Mouse (Mus musculus) stomach, postnatal 0 days (tissue): ENCODE measurements at regions not wholly inside any gene's neighbourhood (a gene's known extent, or its start where the extent isn't known, plus 50 kb on each side); places are given as distances from the start of the nearest gene placed in this dataset.

ENCODE experiments used
- ATAC-seq: fragments of 200-750 bp; cut with Nextera tagmentation; 2 replicates; pipeline ENCODE4 v1.8.0; 2017; ENCODE audit not compliant: low FRiP score, low TSS enrichment
- DNase-seq: peaks from one replicate; pipeline ENCODE4 v3.0.0-alpha.2; 2016; ENCODE audit warnings: low spot score
- H3K27ac ChIP-seq: fragments of 300-500 bp; sonication (generic); replicated peaks from 2 replicates; pipeline ENCODE4 v1.5.1; 2014; ENCODE audit warnings: mild to moderate bottlenecking, control low read depth
- H3K27me3 ChIP-seq: fragments of 300-500 bp; sonication (generic); 2 replicates; pipeline ENCODE4 v1.6.1; 2014; ENCODE audit warnings: low read length; ENCODE audit not compliant: control insufficient read depth, insufficient read depth
- H3K36me3 ChIP-seq: fragments of 300-500 bp; sonication (generic); 2 replicates; pipeline ENCODE4 v1.6.1; 2014; ENCODE audit warnings: low read length, mixed read lengths; ENCODE audit not compliant: control insufficient read depth, insufficient read depth
- H3K4me1 ChIP-seq: fragments of 300-500 bp; sonication (generic); replicated peaks from 2 replicates; pipeline ENCODE4 v1.6.1; 2014; ENCODE audit warnings: antibody characterized with exemption; ENCODE audit not compliant: control insufficient read depth, insufficient read depth
- H3K4me2 ChIP-seq: fragments of 300-500 bp; sonication (generic); replicated peaks from 2 replicates; pipeline ENCODE4 v1.6.1; 2014; ENCODE audit warnings: low read depth, mild to moderate bottlenecking, control low read depth, moderate library complexity
- H3K4me3 ChIP-seq: fragments of 300-500 bp; sonication (generic); 2 replicates; pipeline ENCODE4 v1.5.1; 2014; ENCODE audit warnings: low read depth, low read length, control low read depth
- H3K9ac ChIP-seq: fragments of 300-500 bp; sonication (generic); 2 replicates; pipeline ENCODE4 v1.6.1; 2014; ENCODE audit warnings: mild to moderate bottlenecking, low read length, control low read depth, mixed read lengths
- H3K9me3 ChIP-seq: fragments of 300-500 bp; sonication (generic); 2 replicates; pipeline ENCODE4 v1.6.1; 2016; ENCODE audit warnings: low read length; ENCODE audit not compliant: control insufficient read depth
- CTCF ChIP-seq: IDR thresholded peaks from 2 replicates; pipeline ENCODE4 v1.5.1; 2016; ENCODE audit warnings: antibody characterized with exemption, low read depth, mild to moderate bottlenecking, moderate library complexity
- EP300 ChIP-seq: optimal IDR thresholded peaks from 2 replicates; pipeline ENCODE3; 2016; ENCODE audit warnings: antibody characterized with exemption
- WGBS: fragments of 180-500 bp; shearing (Covaris S2); extraction: QIAGEN DNeasy Blood & Tissue Kit; methylation state at CpG from one replicate; pipeline ENCODE4 v1.1.7; 2014; 5-methylcytosine and 5-hydroxymethylcytosine counted together

DNA sequence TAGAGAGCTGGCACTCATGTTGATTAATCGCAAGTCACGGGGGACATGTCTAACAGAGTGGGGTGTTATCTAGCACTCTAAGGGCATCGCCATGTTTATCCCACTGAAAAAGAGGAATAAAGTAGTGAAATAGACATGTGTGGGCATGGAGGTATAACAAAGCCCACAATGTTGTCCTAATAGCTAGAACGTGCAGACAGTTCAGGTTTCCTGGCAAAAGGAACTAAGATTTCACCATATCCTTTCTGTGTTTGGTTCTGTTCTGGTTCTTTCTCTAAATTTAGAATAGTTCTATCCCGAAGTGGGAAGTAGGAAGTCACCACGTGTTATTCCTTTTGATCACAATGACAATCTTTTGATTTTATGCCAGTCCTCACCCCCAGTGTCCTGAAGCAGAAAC lies 123.2 kb downstream of the Gm13691 start:
- Histone ChIP-seq H3K4me3 (no peak overlapping the region), H3K9ac (no peak overlapping the region), H3K4me2 (no peak overlapping the region), H3K27me3 (no peaks in the 10 kb centered on the region), H3K4me1 (no peaks in the 10 kb centered on the region), H3K9me3 (no peaks in the 10 kb centered on the region), H3K36me3 (no peaks in the 10 kb centered on the region), H3K27ac (no peak overlapping the region)
- DNase-seq (no peak), ATAC-seq (no peak)
- WGBS = 49% methylated on average over 6 of the region's 6 CpGs
- TF ChIP-seq EP300 = no peak
- no peak for TF ChIP-seq CTCF

DNA sequence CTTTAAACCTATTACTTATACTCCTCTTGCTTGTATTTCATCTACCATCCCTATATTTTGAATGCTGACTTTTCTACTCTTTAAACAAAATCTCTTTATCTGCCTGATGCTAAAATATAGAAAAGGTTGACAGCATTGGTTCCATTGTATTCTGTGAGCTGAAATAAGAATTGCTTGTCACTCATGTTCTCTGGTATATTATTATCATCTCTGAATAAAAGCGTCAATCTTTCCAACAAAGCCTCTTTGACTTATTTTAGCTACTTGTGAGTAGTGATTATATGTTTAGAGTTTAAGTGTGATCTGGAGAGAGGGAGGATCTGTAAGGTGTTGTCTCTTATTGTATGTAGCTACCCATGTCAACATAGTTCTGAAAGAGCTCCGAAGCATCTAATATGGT lies 129.5 kb downstream of the Gm13691 start:
- no peak for TF ChIP-seq CTCF
- TF ChIP-seq EP300 = no peak
- 94% methylated on average over 2 of the region's 2 CpGs for WGBS
- Histone ChIP-seq H3K9me3 (no peaks in the 10 kb centered on the region), H3K27me3 (no peaks in the 10 kb centered on the region), H3K36me3 (no peaks in the 10 kb centered on the region), H3K27ac (no peak overlapping the region), H3K4me1 (no peaks in the 10 kb centered on the region), H3K9ac (no peak overlapping the region), H3K4me3 (no peak overlapping the region), H3K4me2 (no peak overlapping the region)
- no peak for DNase-seq
- no peak for ATAC-seq

DNA sequence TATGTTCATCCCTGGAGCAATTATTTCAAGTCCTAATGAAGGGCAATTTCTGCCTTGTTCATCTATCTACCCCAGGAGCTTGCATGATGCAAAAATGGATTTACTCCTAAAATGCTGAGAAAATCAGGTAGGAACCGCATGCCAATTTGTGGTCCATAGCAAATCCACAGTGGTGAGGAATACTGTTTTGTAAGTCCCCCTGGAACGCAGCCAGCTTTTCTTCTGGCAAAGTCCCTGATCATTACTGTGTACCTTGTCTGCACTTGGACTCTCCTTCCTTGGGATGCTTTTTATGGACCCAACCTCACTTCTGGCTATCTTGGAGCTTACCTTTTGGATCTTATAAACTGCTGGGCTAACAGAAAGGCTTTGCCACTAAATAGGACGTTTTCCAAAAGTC lies 137.2 kb downstream of the Gm13691 start:
- Histone ChIP-seq H3K36me3 (no peaks in the 10 kb centered on the region), H3K4me2 (no peak overlapping the region), H3K27me3 (no peaks in the 10 kb centered on the region), H3K9ac (no peak overlapping the region), H3K4me3 (no peak overlapping the region), H3K27ac (no peak overlapping the region), H3K9me3 (no peaks in the 10 kb centered on the region), H3K4me1 (no peaks in the 10 kb centered on the region)
- TF ChIP-seq EP300 = no peak
- TF ChIP-seq CTCF = no peak
- no peak for ATAC-seq
- DNase-seq = no peak
- WGBS = 81% methylated on average over 3 of the region's 3 CpGs

DNA sequence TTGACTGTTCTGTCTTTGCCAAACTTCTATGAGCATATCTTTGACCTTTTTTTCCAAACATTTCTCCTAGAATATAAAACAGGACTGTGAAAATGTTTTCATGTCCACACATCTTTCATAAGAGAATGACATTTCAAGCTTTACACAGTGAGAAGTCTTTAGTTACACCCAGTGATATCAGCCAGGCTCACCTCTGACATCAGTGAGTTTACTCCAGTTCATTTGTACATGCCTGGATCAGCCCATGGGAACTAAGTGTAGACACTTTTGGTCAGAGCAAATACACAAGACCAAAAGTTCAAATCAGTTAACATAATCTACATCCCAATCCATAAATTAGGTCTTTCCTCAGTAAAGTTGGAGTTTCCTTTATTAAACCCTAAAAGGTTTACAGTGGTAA lies 171.4 kb downstream of the Gm13691 start:
- no peak for ATAC-seq
- Histone ChIP-seq H3K4me2 (no peak overlapping the region), H3K27me3 (no peaks in the 10 kb centered on the region), H3K4me3 (no peak overlapping the region), H3K36me3 (no peaks in the 10 kb centered on the region), H3K27ac (no peak overlapping the region), H3K9me3 (no peaks in the 10 kb centered on the region), H3K9ac (no peak overlapping the region), H3K4me1 (no peaks in the 10 kb centered on the region)
- DNase-seq = no peak
- no peak for TF ChIP-seq EP300

DNA sequence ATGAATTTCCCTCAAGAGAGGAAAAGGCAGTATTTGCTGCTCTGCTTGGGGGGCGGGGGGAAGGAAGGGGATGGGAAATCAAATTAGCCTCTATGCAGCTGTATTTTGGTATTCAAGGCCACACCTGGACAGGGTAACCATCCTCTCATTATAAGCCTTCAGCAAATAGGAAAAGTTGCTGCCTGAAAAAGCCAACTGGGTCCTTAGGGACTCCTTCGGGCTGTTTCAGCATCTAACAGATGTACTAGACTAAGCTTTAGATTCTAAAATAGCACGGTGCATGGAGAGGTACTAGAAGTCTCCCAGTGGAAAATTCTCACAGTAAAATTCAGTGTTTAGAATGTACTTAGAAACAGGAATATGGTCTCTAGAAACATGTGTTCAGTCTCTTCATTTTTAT lies 183.1 kb downstream of the Gm13691 start:
- Histone ChIP-seq H3K27me3 (no peaks in the 10 kb centered on the region), H3K36me3 (no peaks in the 10 kb centered on the region), H3K27ac (no peak overlapping the region), H3K9ac (no peak overlapping the region), H3K4me3 (no peak overlapping the region), H3K4me1 (no peaks in the 10 kb centered on the region), H3K9me3 (no peaks in the 10 kb centered on the region), H3K4me2 (no peak overlapping the region)
- no peak for DNase-seq
- TF ChIP-seq EP300 (no peak), CTCF (no peak)
- no peak for ATAC-seq
- 76% methylated on average over 3 of the region's 3 CpGs for WGBS

DNA sequence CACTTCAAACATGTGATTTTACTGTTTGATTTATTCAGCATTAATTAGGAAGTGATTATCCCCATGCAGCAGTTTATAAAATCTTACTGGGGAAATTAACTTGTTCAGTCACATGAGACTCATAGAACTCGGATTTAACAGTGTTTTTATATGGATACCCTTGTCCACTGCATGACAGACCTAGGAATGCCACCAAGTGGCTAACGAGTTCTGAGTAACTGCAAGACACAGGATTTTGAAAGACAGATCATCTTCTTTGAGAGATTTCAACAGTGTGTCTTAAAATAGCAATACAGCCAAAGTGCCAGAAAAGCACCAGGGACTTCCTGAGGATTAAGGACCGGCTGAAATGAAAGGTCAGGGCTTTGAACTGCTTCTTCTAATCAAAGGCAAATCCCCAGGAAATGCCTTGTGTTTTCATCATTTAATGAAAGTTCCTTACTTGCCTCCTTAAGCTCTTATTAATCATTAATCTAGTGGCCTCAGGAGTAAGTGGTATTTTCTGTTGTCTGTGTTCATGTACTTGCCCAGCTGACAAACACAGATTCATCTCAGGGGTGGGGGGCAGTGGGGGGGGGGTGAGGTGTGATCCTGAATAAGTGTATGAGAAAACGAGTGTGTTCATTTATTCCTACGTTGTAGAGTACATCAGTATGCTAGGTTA lies 193.4 kb downstream of the Gm13691 start:
- TF ChIP-seq EP300 (no peak), CTCF (no peak)
- H3K36me3 ChIP-seq = no peaks in the 10 kb centered on the region
- H3K4me2 ChIP-seq = no peak overlapping the region
- H3K9ac ChIP-seq = no peak overlapping the region
- DNase-seq (no peak), ATAC-seq (no peak)
- no peaks in the 10 kb centered on the region for H3K27me3 ChIP-seq
- no peaks in the 10 kb centered on the region for H3K4me1 ChIP-seq
- no peaks in the 10 kb centered on the region for H3K9me3 ChIP-seq
- 23% methylated on average over 5 of the region's 5 CpGs for WGBS
- no peak overlapping the region for H3K27ac ChIP-seq
- H3K4me3 ChIP-seq = no peak overlapping the region
